Mouse (Mus musculus): ENCODE results near the gene Naa60.

- no peak for TF ChIP-seq CTCF (IDR thresholded peaks at IDR 0.05)
- no peak for TF ChIP-seq EP300 (IDR thresholded peaks at IDR 0.05)
Observed at GRCm38 (mm10) chr16:3828021-3828420, 44.2 kb upstream of the Naa60 start.
